Mouse (Mus musculus) urinary bladder, adult 18-20 months (tissue): ENCODE data around the gene Skil.

Experiments used
- DNase-seq, 2 experiments: peaks; one replicate each; pipeline ENCODE4 v3.0.0; 2022; ENCODE audit warnings: low spot score in 2 of 2, mixed read lengths in 2 of 2

Skil gene

GRCm38 (mm10) chr3:31083507-31084245, 11.2 kb upstream of the Skil start:
- peak; percentile 13 to 44 for DNase-seq

DNA sequence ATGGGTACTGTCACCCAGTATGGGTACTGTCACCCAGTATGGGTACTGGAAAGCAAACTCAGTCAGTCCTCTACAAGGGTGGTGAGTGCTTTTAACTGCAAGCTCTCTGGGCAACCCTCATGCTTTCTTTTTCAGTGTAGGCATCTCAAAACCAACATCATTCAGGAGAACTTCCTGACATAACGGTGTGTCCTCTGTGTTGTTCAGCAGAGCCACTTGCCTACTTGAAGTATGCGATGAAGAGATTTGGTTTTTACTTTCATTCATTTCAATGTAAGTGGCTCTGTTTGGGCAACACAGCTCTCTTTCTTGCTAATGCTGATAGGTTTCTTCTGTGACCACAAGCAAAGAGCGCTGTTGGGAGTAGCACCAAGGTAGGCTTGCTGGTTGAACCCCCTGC, 9.9 kb upstream of the Skil start:
- DNase-seq, result no peak

DNA sequence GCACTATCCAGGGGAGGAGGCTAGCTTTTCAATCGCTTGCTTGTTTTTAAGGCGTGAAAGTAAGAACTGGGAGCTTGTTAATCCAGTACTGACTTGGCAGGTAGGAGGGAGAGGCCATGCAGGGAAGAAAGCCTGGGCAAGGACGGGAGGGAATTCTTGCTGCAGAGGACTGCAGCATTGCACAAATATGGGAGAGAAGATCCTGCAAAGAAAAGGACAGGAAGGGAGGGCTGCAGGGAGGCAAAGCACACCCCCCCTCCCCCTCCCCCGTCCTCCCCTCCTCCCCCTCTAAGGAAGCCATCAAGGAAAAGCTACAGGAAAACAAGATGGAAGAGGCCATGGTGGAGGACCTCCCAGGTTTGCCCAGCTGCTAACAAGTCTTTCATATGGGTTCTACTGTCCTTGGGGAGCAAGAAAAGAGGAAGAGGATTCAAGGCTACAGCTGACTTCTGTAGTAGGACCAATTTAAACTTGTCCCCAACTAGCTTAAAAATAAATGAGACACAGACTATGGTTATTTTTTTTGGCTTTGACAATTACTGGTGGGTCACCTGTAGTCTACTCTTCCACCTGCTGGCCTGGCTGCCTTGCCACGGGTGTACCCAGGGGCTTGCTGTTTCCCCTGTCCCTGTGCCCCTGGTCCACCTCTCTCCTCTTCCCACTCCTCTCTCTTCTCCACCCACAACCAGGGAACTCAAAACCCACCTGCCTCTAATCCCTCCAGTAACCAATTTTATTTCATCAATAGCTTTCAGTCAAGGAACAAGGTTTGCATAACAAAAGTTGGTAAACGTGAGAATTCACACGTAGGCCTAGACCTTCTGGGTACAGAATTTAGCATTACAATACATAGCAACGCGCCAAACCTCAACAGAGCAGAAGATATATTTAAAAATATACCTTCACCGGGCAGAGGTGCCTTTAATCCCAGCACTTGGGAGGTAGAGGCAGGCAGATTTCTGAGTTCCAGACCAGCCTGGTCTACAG, 5.8 kb upstream of the Skil start:
- no peak for DNase-seq

GRCm38 (mm10) chr3:31089956-31090355, 4.9 kb upstream of the Skil start:
- no peak for DNase-seq

GRCm38 (mm10) chr3:31093196-31093595, 1.7 kb upstream of the Skil start:
- DNase-seq, result peak; percentile 13 to 21

DNA sequence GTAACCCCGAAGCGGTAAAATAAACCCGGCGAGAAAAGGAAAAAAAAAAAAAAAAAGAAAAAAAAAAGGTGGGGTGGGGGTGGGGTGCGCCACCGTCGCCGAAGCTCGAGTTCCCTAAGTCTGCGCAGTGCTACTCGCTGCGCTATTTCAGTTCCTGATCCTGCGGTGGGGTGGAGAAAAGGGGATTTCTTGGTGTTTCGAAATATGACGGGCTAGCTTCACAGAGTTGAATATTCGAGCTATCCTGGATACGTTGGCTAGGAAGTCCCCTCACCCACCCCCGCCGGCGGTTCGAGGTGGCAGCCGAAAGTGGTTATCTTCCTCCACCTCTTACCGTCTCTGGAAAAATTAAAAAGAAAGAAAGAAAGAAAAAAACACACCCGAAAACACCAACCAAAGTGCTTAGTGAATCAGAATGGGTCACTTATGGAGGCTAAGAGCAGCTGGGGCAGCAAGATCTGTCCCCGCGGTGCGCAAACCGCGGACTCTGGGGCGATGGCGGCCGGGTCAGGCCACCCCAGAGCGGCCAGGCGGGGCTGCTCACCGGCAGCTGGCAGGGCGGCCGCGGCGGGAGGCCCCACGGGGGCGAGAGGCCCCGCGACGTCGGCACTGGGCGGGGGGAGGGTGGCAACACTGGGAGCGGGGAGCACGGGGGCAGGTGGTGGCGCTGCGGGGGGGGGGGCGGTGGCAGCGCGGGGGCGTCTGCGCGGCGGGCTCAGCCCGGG, 1.1 kb upstream of the Skil start:
- DNase-seq, result peak; percentile 60

DNA sequence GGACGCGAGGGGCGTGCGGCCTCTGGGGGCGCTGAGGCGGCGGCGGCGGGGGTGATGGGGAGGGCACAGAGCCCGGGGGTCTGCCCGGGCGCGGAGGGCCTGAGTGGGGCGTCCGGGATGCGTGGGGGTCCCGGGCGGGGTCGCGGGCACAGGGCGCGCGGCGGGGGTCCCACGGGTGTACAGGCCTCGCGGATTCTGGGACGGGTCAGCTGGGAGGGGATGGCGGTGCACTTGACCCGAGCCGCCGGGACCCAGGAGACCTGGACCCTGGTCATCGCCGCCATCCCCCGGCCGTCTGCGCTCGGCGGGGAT, 277 bp downstream of the Skil start:
- no peak for DNase-seq

- peak; percentile 29 to 57 for DNase-seq
Measured at GRCm38 (mm10) chr3:31095491-31096154, 765 bp downstream of the Skil start.

DNA sequence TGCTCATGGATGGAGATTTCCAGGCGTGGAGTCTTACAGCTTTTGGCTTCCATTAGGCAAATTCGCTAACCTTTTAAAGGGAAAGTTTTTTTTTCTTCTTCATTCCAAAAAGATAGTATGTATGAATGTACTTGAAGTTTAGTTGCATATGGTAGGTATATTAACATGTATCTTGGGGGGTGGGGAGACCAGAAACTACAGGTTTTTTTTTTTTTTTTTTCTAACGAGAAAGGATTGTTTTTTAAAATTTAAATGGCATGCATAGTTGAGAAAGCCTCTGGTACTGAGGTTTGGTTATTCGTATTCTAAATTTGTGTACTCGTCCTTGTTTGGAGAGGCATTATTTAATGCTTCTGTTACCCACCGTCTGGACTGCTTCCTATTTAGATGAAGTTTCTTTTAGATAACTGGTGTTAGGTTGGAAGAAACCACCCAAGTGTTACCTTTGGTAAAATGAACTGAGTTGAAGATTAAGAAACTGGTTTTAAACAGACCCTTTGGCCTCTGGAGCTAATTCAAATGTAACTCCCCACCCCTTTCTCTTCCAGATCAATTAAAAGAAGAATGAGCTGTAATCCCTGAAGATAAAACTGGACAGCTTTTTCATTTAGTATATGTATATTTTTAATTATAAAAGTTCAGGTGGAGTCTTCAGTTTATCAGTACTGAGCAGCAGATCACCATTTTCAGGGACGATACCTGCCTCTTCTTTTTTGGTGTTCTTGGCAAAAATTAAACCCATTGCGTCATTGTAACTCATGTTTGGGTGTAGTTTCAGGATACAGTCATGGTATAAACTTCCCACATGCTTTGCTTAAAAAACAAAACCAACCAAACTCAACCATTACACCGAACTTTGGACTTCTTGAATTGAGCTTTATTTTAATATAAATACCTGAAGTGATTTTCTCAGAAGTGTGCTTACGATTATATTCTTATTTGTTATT, 1.6 kb downstream of the Skil start:
- no peak for DNase-seq

GRCm38 (mm10) chr3:31097102-31097720, 2.4 kb downstream of the Skil start:
- DNase-seq, result no peak

DNA sequence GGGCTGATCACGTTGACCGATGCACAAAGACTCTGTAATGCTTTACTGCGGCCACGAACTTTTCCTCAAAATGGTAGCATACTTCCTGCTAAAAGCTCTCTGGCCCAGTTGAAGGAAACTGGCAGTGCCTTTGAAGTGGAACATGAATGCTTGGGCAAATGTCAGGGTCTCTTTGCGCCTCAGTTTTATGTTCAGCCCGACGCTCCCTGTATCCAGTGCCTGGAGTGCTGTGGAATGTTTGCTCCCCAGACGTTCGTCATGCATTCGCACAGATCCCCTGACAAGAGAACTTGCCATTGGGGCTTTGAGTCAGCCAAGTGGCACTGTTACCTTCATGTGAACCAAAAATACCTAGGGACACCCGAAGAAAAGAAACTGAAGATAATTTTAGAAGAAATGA, 3.1 kb downstream of the Skil start:
- DNase-seq, result no peak

GRCm38 (mm10) chr3:31098556-31098955, 3.7 kb downstream of the Skil start:
- DNase-seq, result no peak

- DNase-seq, result no peak
Measured at GRCm38 (mm10) chr3:31100026-31100425, 5.2 kb downstream of the Skil start.

- DNase-seq, result no peak
Measured at GRCm38 (mm10) chr3:31100802-31101201, 5.9 kb downstream of the Skil start.

DNA sequence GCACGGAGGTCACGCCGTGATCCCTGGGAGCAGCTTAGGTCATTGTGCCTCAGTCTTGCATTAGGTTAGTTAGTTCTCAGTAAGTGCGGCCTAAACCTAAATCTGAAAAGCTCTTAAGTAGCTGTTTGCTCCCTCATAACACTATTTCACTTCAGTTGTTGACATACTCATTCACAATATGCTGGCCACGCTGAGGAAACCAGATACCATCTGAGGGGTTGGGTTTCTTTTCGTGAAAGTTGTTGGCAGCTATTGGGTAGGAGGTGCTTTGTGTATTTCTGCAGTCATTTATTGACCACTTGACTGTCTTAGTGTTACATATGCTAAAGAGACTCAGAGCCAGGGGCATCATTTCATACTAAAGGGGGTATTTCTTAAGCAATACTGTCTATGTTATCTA, 10.1 kb downstream of the Skil start:
- no peak for DNase-seq

GRCm38 (mm10) chr3:31106597-31106996, 11.7 kb downstream of the Skil start:
- DNase-seq, result no peak

DNA sequence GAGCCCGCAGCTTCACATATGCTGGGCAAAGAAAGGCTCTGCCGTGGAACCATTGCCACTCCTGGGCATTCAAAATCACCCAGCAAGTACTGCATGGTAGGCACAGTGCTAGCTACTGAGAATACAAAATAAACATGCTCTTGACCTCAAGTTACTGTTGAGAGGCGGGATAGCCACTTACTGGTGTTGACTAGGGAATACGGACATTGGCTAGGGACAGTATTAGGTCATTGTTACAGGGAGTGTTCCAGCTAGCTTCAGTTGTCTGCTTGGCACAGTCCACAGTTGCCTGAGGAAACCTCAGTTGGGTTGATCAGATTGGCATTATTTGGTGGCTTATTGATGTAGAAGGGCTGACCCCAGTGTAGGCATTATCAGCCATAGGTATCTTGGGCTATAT, 12.8 kb downstream of the Skil start:
- DNase-seq, result no peak

DNA sequence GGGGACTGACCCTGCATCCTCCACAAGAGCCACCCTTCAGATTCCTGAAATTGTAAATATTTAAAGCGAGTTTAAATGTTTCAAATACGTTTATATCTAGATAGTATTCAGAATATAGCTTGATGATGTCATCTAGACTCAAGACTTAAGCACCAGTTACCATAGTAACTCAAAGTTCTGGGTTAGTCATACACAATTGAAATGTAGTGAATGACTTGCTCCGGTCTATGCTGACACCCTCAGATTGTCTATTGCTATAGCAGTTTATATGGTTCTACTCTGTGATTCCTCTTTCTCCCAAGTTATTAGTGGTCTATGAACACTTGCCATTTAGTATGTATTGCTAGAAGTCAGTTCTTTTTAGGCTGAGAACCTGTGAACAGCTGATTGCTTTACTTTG, 14.2 kb downstream of the Skil start:
- DNase-seq, result no peak

DNA sequence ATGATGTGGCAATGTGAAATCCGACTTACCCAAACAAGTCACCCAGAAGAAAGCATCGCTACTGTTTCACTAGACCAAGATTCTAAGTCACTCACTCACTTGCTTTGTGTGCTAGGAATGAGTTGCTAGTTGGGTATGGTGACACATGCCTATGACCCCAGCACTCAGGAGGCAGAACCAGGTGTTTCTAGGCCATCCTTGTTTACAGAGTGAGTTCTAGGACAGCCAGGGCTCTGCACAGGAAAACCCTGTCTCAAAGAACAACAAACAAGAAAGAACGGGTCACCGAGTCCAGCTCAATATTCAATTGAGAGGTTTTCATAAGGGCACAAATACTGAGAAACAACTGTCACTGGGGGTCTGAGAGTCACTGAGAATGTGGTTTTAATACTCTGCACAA, 28.2 kb downstream of the Skil start:
- no peak for DNase-seq

- no peak for DNase-seq
Measured at GRCm38 (mm10) chr3:31126303-31126702, 31.4 kb downstream of the Skil start.
